Mouse (Mus musculus) A20 (cell line): Measurements from ENCODE around the gene Tbxa2r.

Experiments used
- DNase-seq: peaks from one replicate; pipeline ENCODE4 v3.0.0-alpha.2; 2011; ENCODE audit warnings: low read depth, low spot score

The Tbxa2r gene

GRCm38 (mm10) chr10:81320550-81321347, 7.8 kb upstream of the Tbxa2r start, which contains the start of gene Cactin:
Gene Cactin, plus strand, starts transcription at chr10:81321103.
- DNase-seq = peak; percentile 100

DNA sequence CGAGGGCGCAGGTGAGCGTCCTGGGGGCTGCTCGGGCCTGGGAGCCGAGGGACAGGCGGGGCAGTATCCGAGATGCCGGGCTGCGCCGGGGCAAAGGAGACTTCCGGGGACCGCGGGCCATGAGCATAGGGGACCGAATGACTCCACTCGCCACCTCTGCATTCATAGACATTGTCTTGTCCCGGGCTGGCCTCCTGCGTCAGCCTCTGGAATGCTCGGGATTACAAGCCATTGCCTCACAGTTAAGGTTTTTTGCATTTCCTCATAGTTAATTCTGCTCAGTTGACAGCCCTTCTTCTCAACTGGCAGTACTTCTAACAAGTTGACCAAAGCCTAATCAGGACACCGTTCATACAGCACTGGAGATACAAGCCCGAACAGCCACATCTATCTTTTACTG, 7.1 kb upstream of the Tbxa2r start:
- DNase-seq = no peak

GRCm38 (mm10) chr10:81322444-81322843, 6.1 kb upstream of the Tbxa2r start:
- no peak for DNase-seq

- DNase-seq = no peak
Measured at GRCm38 (mm10) chr10:81323141-81323775, 5.3 kb upstream of the Tbxa2r start.

DNA sequence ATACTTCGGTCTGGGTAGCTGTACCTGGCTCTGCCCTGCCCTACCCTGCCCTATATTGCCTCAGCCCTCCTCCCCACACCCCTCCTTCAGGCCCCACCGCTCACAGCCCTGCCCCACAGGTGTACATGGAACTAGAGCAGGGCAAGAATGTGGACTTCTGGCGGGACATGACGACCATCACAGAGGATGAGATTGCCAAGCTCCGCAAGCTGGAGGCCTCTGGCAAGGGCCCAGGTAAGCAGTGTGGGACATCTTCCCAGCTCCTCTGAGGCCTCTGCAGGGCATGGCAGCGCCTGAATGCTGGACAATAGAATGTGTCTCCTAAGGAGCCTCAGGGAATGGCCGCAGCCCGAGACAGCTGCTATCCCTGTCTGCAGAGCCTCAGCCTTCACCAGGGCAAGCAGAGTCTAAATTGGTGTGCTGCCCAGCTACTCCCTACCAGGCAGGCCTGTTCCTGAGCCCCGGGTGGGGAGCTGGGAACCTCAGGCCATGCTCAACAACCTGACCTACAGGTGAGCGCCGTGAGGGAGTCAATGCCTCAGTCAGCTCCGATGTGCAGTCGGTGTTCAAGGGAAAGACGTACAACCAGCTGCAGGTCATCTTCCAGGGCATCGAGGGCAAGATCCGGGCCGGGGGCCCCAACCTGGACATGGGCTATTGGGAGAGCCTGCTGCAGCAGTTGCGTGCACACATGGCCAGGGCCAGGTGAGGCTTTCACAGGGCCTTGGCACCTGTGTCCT, 4.6 kb upstream of the Tbxa2r start:
- no peak for DNase-seq

- DNase-seq = no peak
Measured at GRCm38 (mm10) chr10:81325176-81325575, 3.4 kb upstream of the Tbxa2r start.

DNA sequence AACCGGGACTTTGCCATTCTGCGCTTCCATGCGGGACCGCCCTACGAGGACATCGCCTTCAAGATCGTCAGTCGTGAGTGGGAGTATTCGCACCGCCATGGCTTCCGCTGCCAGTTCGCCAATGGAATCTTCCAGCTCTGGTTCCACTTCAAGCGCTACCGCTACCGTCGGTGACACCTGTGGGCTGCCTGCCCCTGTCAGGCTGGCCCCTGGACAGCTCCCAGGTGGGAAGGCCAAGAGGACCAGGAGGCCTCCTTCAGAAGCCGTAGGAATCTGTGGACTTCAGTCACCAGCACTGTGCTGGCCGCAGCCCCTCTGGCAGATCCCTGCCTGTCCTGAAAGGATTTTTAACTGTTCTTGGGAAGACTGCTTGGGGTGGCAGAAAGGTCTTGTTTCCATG, 2.8 kb upstream of the Tbxa2r start:
- no peak for DNase-seq

DNA sequence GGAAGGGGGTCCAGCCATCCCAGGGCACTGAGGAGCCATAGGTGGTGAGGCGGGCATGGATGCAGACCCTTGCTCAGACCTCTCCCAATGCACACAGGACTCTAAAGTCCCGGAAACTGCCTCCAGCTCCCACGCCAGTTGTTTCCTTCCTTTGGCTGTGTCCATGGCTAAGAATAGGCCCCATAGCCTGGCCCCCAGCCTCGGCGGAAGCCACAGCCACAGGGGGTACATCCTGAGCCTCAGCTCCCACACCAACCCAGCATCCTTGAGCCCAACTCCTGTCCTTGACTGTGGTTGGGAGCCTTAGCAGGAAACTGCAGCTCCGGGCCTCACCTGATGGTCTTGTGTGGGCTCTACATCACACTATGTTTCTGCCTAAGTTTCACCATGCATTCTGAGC, 1.7 kb upstream of the Tbxa2r start:
- no peak for DNase-seq

GRCm38 (mm10) chr10:81327959-81328358, 572 bp upstream of the Tbxa2r start:
- no peak for DNase-seq

DNA sequence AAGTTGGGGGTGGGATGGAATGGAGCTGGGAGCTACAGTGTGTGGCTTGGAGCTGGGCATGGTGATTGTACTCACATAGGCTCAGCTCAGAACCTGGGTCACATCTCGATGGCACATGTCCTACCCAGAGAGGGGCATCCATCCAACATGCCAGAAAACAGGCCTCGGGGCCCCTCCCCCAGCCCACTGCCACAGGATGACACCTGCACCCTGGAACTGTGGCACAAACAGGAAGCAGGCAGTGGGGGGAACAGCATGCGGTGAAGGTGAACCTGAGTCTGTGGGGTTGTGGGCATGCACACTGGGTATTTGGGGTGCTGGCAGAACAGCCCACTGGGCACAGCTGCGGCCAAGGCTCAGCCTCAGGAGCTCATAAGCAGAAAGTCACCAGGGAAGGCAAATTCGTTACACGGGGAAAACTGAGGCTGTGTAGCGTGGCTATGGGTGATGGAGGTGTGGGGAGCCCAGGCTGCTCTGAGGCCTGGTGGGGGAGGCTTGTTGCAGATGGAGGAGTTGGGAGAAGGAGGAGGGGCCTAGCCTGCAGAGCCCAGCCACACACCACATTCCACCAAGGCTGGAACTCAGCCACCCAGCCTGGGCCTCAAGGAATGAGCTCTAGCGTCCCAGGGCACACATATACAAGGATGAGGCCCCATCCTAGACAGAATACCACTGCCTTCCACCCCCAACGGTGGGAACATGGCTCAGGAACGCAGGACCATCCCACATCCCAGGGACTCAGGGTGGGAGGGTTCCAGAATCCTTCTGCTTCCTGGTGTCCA, 854 bp downstream of the Tbxa2r start:
- peak; percentile 77 for DNase-seq

GRCm38 (mm10) chr10:81330007-81330406, 1.5 kb downstream of the Tbxa2r start:
- no peak for DNase-seq

DNA sequence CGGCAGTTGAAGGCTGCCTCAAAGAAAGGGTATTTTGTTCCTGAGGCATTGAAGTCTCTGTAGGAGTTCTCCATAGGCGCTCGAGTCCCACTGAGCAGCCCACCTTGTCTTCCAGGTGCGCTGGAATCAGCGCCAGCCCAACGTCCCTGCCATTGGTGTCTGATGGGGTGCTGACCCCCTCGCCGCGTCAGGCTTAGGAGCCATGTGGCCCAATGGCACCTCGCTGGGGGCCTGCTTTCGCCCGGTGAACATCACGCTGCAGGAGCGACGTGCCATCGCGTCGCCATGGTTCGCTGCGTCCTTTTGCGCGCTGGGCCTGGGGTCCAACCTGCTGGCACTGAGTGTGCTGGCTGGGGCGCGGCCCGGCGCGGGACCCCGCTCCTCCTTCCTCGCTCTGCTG, 3.7 kb downstream of the Tbxa2r start:
- DNase-seq = no peak

GRCm38 (mm10) chr10:81334324-81334723, 5.8 kb downstream of the Tbxa2r start:
- peak; percentile 80 for DNase-seq

DNA sequence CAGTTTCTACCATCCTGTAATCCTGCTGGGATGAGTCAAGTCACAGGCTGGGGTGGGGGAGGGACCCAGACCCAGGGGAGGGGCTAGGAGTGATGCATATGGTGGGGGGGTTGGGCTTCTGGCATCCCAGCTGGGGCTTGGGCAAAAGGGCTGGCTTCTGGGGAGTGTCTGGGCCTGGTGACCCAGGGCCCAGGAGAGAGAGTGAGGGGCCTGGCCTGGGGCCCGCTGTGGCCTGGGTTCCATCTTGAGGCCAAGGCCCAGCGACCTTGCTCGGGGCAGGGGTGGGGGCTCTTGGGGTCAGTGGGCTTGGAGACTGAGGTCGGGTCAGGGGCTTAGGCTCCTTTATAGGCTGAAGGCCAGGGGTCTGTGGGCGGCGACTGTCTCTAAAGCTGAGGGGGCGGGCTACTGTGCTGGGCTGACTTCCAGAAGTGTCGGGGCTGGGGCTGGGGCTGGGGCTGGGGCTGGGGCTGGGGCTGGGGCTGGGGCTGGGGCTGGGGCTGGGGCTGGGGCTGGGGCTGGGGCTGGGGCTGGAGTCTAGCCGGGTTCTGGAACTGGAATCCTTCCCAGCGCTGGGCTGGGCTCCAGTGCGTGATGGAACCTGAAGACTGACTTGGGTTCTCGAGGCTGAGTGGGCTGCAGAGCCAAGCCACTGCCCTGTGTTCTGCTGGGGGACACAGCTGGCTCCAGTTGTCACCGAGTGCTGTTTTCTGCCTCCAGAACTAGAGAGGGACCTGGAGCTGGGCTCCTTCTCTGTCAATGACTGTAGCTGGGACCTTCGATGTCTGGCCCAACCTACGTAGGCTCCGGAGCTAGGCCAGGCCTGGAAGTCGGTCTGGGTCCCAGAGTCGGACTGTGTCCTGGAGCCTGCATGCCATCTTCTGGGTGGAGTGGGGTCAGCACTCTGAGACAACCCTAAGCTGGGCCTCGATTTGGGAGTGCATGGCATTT, 7.1 kb downstream of the Tbxa2r start:
- DNase-seq = no peak

DNA sequence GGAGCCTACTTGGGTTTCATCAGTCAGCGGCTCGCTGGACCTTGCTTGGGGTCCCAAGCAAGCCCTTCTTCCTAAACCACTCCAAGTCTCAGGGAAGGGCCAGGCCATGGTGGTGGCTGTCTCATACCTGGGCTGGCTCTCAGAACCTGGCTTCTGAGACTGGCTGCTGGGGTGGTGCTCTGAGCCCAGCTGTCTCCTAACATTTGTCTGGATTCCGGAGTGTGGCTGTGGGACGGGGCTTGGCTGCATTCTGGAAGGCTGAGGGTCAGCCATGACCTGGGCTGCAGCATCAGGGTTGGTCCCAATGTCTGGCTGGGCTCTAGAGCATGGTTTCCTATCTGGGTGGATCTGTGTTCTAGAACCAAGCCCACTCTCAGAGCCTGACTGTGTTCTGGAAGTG, 8.0 kb downstream of the Tbxa2r start:
- no peak for DNase-seq

GRCm38 (mm10) chr10:81340551-81341332, 12.2 kb downstream of the Tbxa2r start:
- DNase-seq = no peak

- DNase-seq = peak; percentile 73
Measured at GRCm38 (mm10) chr10:81341333-81341949, 12.9 kb downstream of the Tbxa2r start.

- no peak for DNase-seq
Measured at GRCm38 (mm10) chr10:81342686-81343505, 14.4 kb downstream of the Tbxa2r start, which contains the start of gene Gipc3. Gene Gipc3, minus strand, starts transcription at chr10:81343266.
